Mouse (Mus musculus) lung, postnatal 0 days (tissue): ENCODE results near the gene Agt. TPM values are rescaled to one million over a fixed set of nuclear protein-coding genes. Genes with fewer than 3 reads are reported as not detected.

ENCODE experiments used
- ATAC-seq: fragments of 200-750 bp; cut with Nextera tagmentation; 2 replicates; pipeline ENCODE4 v1.8.0; 2017; ENCODE audit warnings: moderate library complexity
- DNase-seq: peaks from one replicate; pipeline ENCODE4 v3.0.0-alpha.2; 2016; ENCODE audit warnings: low spot score
- H3K27ac ChIP-seq: fragments of 300-500 bp; sonication (generic); 2 replicates; pipeline ENCODE4 v1.5.1; 2014; ENCODE audit warnings: antibody characterized with exemption, mild to moderate bottlenecking, low read length, mixed read lengths
- H3K27me3 ChIP-seq: fragments of 300-500 bp; sonication (generic); replicated peaks from 2 replicates; pipeline ENCODE4 v1.6.1; 2014; ENCODE audit warnings: low read length, mixed read lengths; ENCODE audit not compliant: insufficient read depth
- H3K36me3 ChIP-seq: fragments of 300-500 bp; sonication (generic); 2 replicates; pipeline ENCODE4 v1.6.1; 2014; ENCODE audit warnings: low read length, mixed read lengths; ENCODE audit not compliant: insufficient read depth
- H3K4me1 ChIP-seq: fragments of 300-500 bp; sonication (generic); 2 replicates; pipeline ENCODE4 v1.6.1; 2014; ENCODE audit warnings: antibody characterized with exemption, low read depth, low read length, mixed read lengths; ENCODE audit not compliant: insufficient read depth
- H3K4me2 ChIP-seq: fragments of 300-500 bp; sonication (generic); replicated peaks from 2 replicates; pipeline ENCODE4 v1.6.1; 2014; ENCODE audit warnings: low read depth, mild to moderate bottlenecking, low read length, moderate library complexity, mixed read lengths
- H3K4me3 ChIP-seq: fragments of 300-500 bp; sonication (generic); 2 replicates; pipeline ENCODE4 v1.5.1; 2014; ENCODE audit warnings: low read depth, low read length
- H3K9ac ChIP-seq: fragments of 300-500 bp; sonication (generic); replicated peaks from 2 replicates; pipeline ENCODE4 v1.6.1; 2014; ENCODE audit warnings: low read depth, mild to moderate bottlenecking
- H3K9me3 ChIP-seq: fragments of 300-500 bp; sonication (generic); 2 replicates; pipeline ENCODE4 v1.6.1; 2016; ENCODE audit warnings: low read length, mixed read lengths
- CTCF ChIP-seq: IDR thresholded peaks from 2 replicates; pipeline ENCODE4 v1.5.1; 2016; ENCODE audit warnings: antibody characterized with exemption, mild to moderate bottlenecking
- EP300 ChIP-seq: IDR thresholded peaks from 2 replicates; pipeline ENCODE4 v1.6.1; 2016; ENCODE audit warnings: antibody characterized with exemption, mild to moderate bottlenecking, control low read depth
- WGBS: fragments of 180-500 bp; shearing (Covaris S2); extraction: QIAGEN DNeasy Blood & Tissue Kit; methylation state at CpG from one replicate; pipeline ENCODE4 v1.1.7; 2014; 5-methylcytosine and 5-hydroxymethylcytosine counted together
- polyA plus RNA-seq: library from polyadenylated mRNA; unstranded; fragments of >200 nt; fragmentation: Nextera tagmentation; extraction: Ambion mirVana; gene quantifications from 2 replicates; pipeline ENCODE4 v1.2.1, GENCODE M21; 2015

Gene Agt
- polyA plus RNA-seq, 1 experiment from 2014 or later: 133 TPM

- DNase-seq (peak; percentile 94), ATAC-seq (peak; percentile 49)
- Histone ChIP-seq H3K4me3 (no peak overlapping the region), H3K9ac (no peak overlapping the region), H3K4me1 (no peaks in the 10 kb centered on the region), H3K4me2 (no peak overlapping the region), H3K9me3 (no peaks in the 10 kb centered on the region), H3K27me3 (no peaks in the 10 kb centered on the region), H3K36me3 (no peaks in the 10 kb centered on the region), H3K27ac (peak overlapping the region; percentile 78)
- 49% methylated on average over 15 of the region's 15 CpGs for WGBS
- peak; percentile 91 for TF ChIP-seq CTCF
- peak; percentile 48 for TF ChIP-seq EP300
Measured at GRCm38 (mm10) chr8:124573552-124574340, 4.2 kb upstream of the Agt start.

- TF ChIP-seq CTCF: no peak
- H3K9ac ChIP-seq: no peak overlapping the region
- ATAC-seq: no peak
- H3K9me3 ChIP-seq: no peaks in the 10 kb centered on the region
- no peak overlapping the region for H3K4me3 ChIP-seq
- no peak overlapping the region for H3K27ac ChIP-seq
- no peak for DNase-seq
- H3K27me3 ChIP-seq: no peaks in the 10 kb centered on the region
- no peaks in the 10 kb centered on the region for H3K4me1 ChIP-seq
- no peaks in the 10 kb centered on the region for H3K36me3 ChIP-seq
- no peak overlapping the region for H3K4me2 ChIP-seq
Measured at GRCm38 (mm10) chr8:124572430-124572775, 2.9 kb upstream of the Agt start.

- Histone ChIP-seq H3K36me3 (no peaks in the 10 kb centered on the region), H3K9ac (no peak overlapping the region), H3K27me3 (no peaks in the 10 kb centered on the region), H3K9me3 (no peaks in the 10 kb centered on the region), H3K4me3 (no peak overlapping the region), H3K4me2 (no peak overlapping the region), H3K27ac (peak overlapping the region; percentile 63), H3K4me1 (no peaks in the 10 kb centered on the region)
- TF ChIP-seq CTCF: no peak
- TF ChIP-seq EP300: peak; percentile 84
- peak; percentile 75 for ATAC-seq
- peak; percentile 92 for DNase-seq
- WGBS: 45% methylated on average over 8 of the region's 8 CpGs
Measured at GRCm38 (mm10) chr8:124571732-124572429, 2.4 kb upstream of the Agt start.

GRCm38 (mm10) chr8:124569100-124569499 is 406 bp downstream of the Agt start:
- Histone ChIP-seq H3K4me3 (no peak overlapping the region), H3K4me1 (no peaks in the 10 kb centered on the region), H3K27me3 (no peaks in the 10 kb centered on the region), H3K4me2 (peak overlapping the region; percentile 11; the same call in 1 of the 2 replicates), H3K36me3 (no peaks in the 10 kb centered on the region), H3K9me3 (no peaks in the 10 kb centered on the region), H3K9ac (no peak overlapping the region), H3K27ac (0 out of 2 replicates have a peak overlapping the region, but pooled peaks have one; percentile 26)
- TF ChIP-seq EP300: no peak
- no peak for TF ChIP-seq CTCF
- DNase-seq (no peak), ATAC-seq (no peak)
- WGBS: 52% methylated on average over 2 of the region's 2 CpGs

GRCm38 (mm10) chr8:124567584-124567983 is 1.9 kb downstream of the Agt start:
- no peak for TF ChIP-seq CTCF
- peak; percentile 7; the same call in 1 of the 2 replicates for ATAC-seq
- no peak overlapping the region for H3K9ac ChIP-seq
- DNase-seq: peak; percentile 57
- no peaks in the 10 kb centered on the region for H3K9me3 ChIP-seq
- no peaks in the 10 kb centered on the region for H3K4me1 ChIP-seq
- H3K4me2 ChIP-seq: peak overlapping the region; percentile 14; the same call in 1 of the 2 replicates
- H3K27me3 ChIP-seq: no peaks in the 10 kb centered on the region
- 0 out of 2 replicates have a peak overlapping the region, but pooled peaks have one; percentile 10 for H3K4me3 ChIP-seq
- H3K36me3 ChIP-seq: no peaks in the 10 kb centered on the region
- WGBS: 56% methylated on average over 3 of the region's 3 CpGs
- H3K27ac ChIP-seq: no peak overlapping the region

- Histone ChIP-seq H3K9ac (no peak overlapping the region), H3K4me1 (no peaks in the 10 kb centered on the region), H3K4me2 (peak overlapping the region; percentile 14; the same call in 1 of the 2 replicates), H3K27ac (no peak overlapping the region), H3K27me3 (no peaks in the 10 kb centered on the region), H3K4me3 (no peak overlapping the region), H3K9me3 (no peaks in the 10 kb centered on the region), H3K36me3 (no peaks in the 10 kb centered on the region)
- ATAC-seq (no peak), DNase-seq (no peak)
- 78% methylated on average over 6 of the region's 6 CpGs for WGBS
- TF ChIP-seq CTCF (no peak), EP300 (no peak)
Measured at GRCm38 (mm10) chr8:124567126-124567525, 2.4 kb downstream of the Agt start.
